Mouse (Mus musculus): ENCODE measurements at regions not wholly inside any gene's neighbourhood (a gene's known extent, or its start where the extent isn't known, plus 50 kb on each side); places are given as distances from the start of the nearest gene placed in this dataset.

- 90% methylated on average over 5 of the region's 5 CpGs for WGBS
- ATAC-seq (ENCODE audit: low FRiP score, low TSS enrichment): no peak
- H3K9ac ChIP-seq (replicated peaks; ENCODE audit: low read length): no peak overlapping the region
Observed at GRCm38 (mm10) chr16:26157606-26158005, 52.0 kb upstream of the P3h2 start.

More at GRCm38 (mm10) chr16:26157606-26158005, 52.0 kb upstream of the P3h2 start:
- H3K4me3 ChIP-seq (replicated peaks; ENCODE audit: low read depth, low read length): no peak overlapping the region
- DNase-seq: no peak
- H3K4me1 ChIP-seq (ENCODE audit: control insufficient read depth, insufficient read depth, low read length): no peaks in the 10 kb centered on the region
- no peaks in the 10 kb centered on the region for H3K27me3 ChIP-seq (ENCODE audit: control insufficient read depth, insufficient read depth, low read length)
- no peaks in the 10 kb centered on the region for H3K9me3 ChIP-seq (ENCODE audit: control insufficient read depth, low read length)
- no peaks in the 10 kb centered on the region for H3K36me3 ChIP-seq (ENCODE audit: control insufficient read depth, insufficient read depth, low read length)
- H3K27ac ChIP-seq (replicated peaks; ENCODE audit: low read depth, low read length): no peak overlapping the region
- H3K4me2 ChIP-seq (ENCODE audit: low read length): no peak overlapping the region
